Mouse (Mus musculus): ENCODE measurements around the gene Olfr68. TPM values are rescaled to one million over a fixed set of nuclear protein-coding genes. Genes with fewer than 3 reads are reported as not detected.
A peak's percentile ranks its signal among the peaks of the same experiment; 100 is the strongest.
"Not testable (repeated sequence)": the region's sequence is repeated elsewhere in the genome, so short reads cannot be mapped to it uniquely, and the experiment has no call there.

The Olfr68 gene
- not detected in 2 replicates for polyA plus RNA-seq (2015; fragmentation: Nextera tagmentation; extraction: Ambion mirVana)

DNA sequence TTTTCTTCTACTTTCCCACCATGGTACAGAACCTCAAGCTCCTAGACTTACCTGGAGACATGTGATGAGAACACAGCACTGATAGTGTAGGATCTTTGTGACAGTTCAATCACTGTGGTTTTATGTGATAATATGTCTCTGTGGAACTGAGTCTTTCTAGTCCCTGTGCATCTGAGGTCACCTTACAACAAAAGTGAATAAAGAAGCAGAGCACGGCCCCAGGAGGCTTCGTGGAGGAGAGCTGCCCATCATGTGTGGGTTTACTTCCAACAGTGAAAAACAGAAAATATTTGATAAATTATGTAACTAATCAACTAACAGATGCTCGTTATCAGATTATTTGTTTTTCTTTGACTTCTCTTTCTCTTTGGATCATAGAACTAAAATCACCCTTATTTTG lies at the start of gene Olfr68:
TSS of gene Olfr68 (minus strand) at position 101 of the 400 bp plus-strand sequence.
- no peak within 1 kb of the TSS for H3K9ac ChIP-seq
- no peaks in the 10 kb centered on the region for H3K9me3 ChIP-seq (replicated peaks)
- no peaks in the 10 kb centered on the region for H3K27me3 ChIP-seq
- peaks cover 4% of the 10 kb centered on the region for H3K4me1 ChIP-seq (replicated peaks)
- 69% methylated on average over 3 of the region's 3 CpGs for WGBS (ENCODE audit: insufficient replicate concordance)
- DNase-seq (no peak), ATAC-seq (ENCODE audit: low read depth) (no peak)
- H3K36me3 ChIP-seq, result no peaks in the 10 kb centered on the region
- no peak within 1 kb of the TSS for H3K4me3 ChIP-seq (replicated peaks)
- H3K4me2 ChIP-seq, result no peak within 1 kb of the TSS
- H3K27ac ChIP-seq, result no peak within 1 kb of the TSS

DNA sequence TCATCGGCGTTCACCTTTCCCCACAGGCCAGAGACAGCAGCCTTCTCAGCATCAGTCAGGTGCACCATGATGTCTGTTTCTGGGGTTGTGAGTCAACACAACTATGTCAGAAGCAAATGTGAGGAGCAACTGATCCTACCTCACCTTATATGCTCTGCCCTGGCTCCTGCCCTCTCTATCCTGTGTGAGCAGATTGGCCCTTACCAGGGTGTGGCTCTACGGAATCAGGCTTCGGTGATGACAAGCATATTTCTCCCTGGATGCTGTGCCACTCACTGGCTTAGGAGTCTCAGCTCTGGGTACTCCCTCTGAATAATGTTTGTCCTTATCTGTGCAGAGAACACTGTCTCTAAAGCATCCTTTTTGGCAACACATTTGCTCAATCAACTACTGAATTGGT lies 48.3 kb upstream of the Olfr68 start, which contains the start of gene Hbb-bs:
TSS of gene Hbb-bs (minus strand) at position 289 of the 400 bp plus-strand sequence.
- ATAC-seq (ENCODE audit: low read depth), result peak; percentile 87
- Histone ChIP-seq H3K4me1 (replicated peaks) (peaks cover 37% of the 10 kb centered on the region), H3K4me3 (replicated peaks) (peak within 1 kb of the TSS; percentile 55), H3K9ac (peak within 1 kb of the TSS; percentile 74), H3K27me3 (no peaks in the 10 kb centered on the region), H3K4me2 (peak within 1 kb of the TSS; percentile 47), H3K27ac (peak within 1 kb of the TSS; percentile 97), H3K36me3 (no peaks in the 10 kb centered on the region), H3K9me3 (replicated peaks) (no peaks in the 10 kb centered on the region)
- DNase-seq, result no peak
- WGBS (ENCODE audit: insufficient replicate concordance), result 38% methylated on average over 4 of the region's 4 CpGs

- H3K4me1 ChIP-seq (replicated peaks), result peaks cover 41% of the 10 kb centered on the region
- H3K4me2 ChIP-seq; H3K4me3 ChIP-seq (replicated peaks); H3K27ac ChIP-seq; H3K9ac ChIP-seq; ATAC-seq (ENCODE audit: low read depth); H3K27me3 ChIP-seq; DNase-seq; H3K9me3 ChIP-seq (replicated peaks); H3K36me3 ChIP-seq: not testable (repeated sequence)
- WGBS (ENCODE audit: insufficient replicate concordance), result no CpG with 5 or more reads among the region's 2 CpGs
These were observed 47.6 kb upstream of the Olfr68 start for GRCm38 (mm10) chr7:103827139-103827538.

DNA sequence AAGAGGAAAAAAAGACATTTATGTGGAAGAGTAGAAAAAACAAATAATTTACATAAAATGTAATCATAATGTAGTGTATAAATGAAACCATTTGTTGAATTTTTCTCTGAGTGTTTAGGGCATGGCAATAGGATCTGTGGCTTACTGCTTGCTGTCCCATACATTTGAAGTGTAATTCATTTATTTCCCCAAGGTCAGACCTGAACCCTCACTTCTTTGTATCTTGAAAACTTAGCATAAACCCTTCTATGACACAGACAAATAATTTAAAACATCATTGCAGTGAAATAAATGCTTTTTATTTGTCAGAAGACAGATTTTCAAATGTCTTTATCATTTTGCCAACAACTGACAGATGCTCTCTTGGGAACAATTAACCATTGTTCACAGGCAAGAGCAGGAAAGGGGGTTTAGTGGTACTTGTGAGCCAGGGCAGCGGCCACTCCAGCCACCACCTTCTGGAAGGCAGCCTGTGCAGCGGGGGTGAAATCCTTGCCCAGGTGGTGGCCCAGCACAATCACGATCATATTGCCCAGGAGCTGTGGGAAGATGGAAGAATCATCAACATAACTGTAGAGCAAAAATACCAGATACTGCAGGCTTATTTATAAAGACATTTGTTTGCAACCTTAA lies 46.9 kb upstream of the Olfr68 start:
- 60% methylated on average over 3 of the region's 3 CpGs for WGBS (ENCODE audit: insufficient replicate concordance)
- no peaks in the 10 kb centered on the region for H3K27me3 ChIP-seq
- peaks cover 44% of the 10 kb centered on the region for H3K4me1 ChIP-seq (replicated peaks)
- no peaks in the 10 kb centered on the region for H3K36me3 ChIP-seq
- ATAC-seq (ENCODE audit: low read depth) (peak; percentile 67), DNase-seq (no peak)
- peak overlapping the region; percentile 55 for H3K4me3 ChIP-seq (replicated peaks)
- H3K9me3 ChIP-seq (replicated peaks), result no peaks in the 10 kb centered on the region
- H3K27ac ChIP-seq, result peak overlapping the region; percentile 96
- H3K4me2 ChIP-seq, result peak overlapping the region; percentile 48
- peak overlapping the region; percentile 72 for H3K9ac ChIP-seq

GRCm38 (mm10) chr7:103825536-103826254 lies 46.2 kb upstream of the Olfr68 start:
- Histone ChIP-seq H3K36me3 (no peaks in the 10 kb centered on the region), H3K4me2 (no peak overlapping the region), H3K4me1 (replicated peaks) (peaks cover 41% of the 10 kb centered on the region), H3K27ac (peak overlapping the region; percentile 98), H3K27me3 (no peaks in the 10 kb centered on the region), H3K9ac (peak overlapping the region; percentile 29; the same call in 1 of the 2 replicates), H3K9me3 (replicated peaks) (no peaks in the 10 kb centered on the region), H3K4me3 (replicated peaks) (peak overlapping the region; percentile 43)
- ATAC-seq (ENCODE audit: low read depth), result peak; percentile 82
- no peak for DNase-seq
- 61% methylated on average over 3 of the region's 3 CpGs for WGBS (ENCODE audit: insufficient replicate concordance)

DNA sequence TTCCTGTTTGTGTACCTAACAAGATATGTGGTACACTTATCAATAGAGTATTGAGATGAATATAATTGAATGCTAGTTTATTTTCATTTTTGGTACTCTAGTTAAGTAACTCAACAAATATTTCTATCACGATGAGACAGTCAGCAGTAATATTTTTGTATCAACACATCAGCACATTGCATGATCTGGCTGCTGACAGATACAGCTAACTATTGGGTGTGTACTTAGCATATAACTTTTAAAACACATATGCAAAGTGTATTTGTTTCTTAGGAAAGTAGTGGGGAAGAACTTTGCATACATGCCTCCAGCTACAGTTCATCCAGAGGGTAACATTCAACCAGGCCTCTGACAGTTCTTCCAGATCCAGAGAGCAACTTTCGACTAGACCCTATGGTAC lies 45.1 kb upstream of the Olfr68 start:
- DNase-seq (no peak), ATAC-seq (ENCODE audit: low read depth) (no peak)
- H3K4me3 ChIP-seq (replicated peaks), result peak overlapping the region; percentile 43
- peak overlapping the region; percentile 98 for H3K27ac ChIP-seq
- no peaks in the 10 kb centered on the region for H3K27me3 ChIP-seq
- H3K4me2 ChIP-seq, result peak overlapping the region; percentile 64
- peaks cover 32% of the 10 kb centered on the region for H3K4me1 ChIP-seq (replicated peaks)
- H3K9ac ChIP-seq, result peak overlapping the region; percentile 73
- WGBS (ENCODE audit: insufficient replicate concordance), result 47% methylated on average over 2 of the region's 2 CpGs
- no peaks in the 10 kb centered on the region for H3K36me3 ChIP-seq
- no peaks in the 10 kb centered on the region for H3K9me3 ChIP-seq (replicated peaks)

- H3K27me3 ChIP-seq; ATAC-seq (ENCODE audit: low read depth); H3K9me3 ChIP-seq (replicated peaks); DNase-seq; H3K36me3 ChIP-seq: not testable (repeated sequence)
- WGBS (ENCODE audit: insufficient replicate concordance), result 57% methylated on average over 1 of the region's 2 CpGs
- Histone ChIP-seq H3K27ac (peak overlapping the region; percentile 97), H3K4me2 (peak overlapping the region; percentile 69), H3K4me3 (replicated peaks) (peak overlapping the region; percentile 45), H3K9ac (peak overlapping the region; percentile 71), H3K4me1 (replicated peaks) (peaks cover 13% of the 10 kb centered on the region)
These were observed 35.6 kb upstream of the Olfr68 start for GRCm38 (mm10) chr7:103815085-103815484.

- peak within 1 kb of the TSS; percentile 60 for H3K4me3 ChIP-seq (replicated peaks)
- peak within 1 kb of the TSS; percentile 77 for H3K9ac ChIP-seq
- peak within 1 kb of the TSS; percentile 69 for H3K4me2 ChIP-seq
- no peaks in the 10 kb centered on the region for H3K36me3 ChIP-seq
- whole genome bisulfite sequencing (ENCODE audit: insufficient replicate concordance), result 42% methylated on average over 3 of the region's 3 CpGs
- DNase-seq (no peak), ATAC-seq (ENCODE audit: low read depth) (peak; percentile 83)
- H3K4me1 ChIP-seq (replicated peaks), result peaks cover 26% of the 10 kb centered on the region
- H3K9me3 ChIP-seq (replicated peaks), result no peaks in the 10 kb centered on the region
- peak within 1 kb of the TSS; percentile 97 for H3K27ac ChIP-seq
- H3K27me3 ChIP-seq, result no peaks in the 10 kb centered on the region
These were observed 34.3 kb upstream of the Olfr68 start, which contains the start of gene Hbb-bt for GRCm38 (mm10) chr7:103813766-103814165. TSS of gene Hbb-bt (minus strand) at chr7:103813996.

DNA sequence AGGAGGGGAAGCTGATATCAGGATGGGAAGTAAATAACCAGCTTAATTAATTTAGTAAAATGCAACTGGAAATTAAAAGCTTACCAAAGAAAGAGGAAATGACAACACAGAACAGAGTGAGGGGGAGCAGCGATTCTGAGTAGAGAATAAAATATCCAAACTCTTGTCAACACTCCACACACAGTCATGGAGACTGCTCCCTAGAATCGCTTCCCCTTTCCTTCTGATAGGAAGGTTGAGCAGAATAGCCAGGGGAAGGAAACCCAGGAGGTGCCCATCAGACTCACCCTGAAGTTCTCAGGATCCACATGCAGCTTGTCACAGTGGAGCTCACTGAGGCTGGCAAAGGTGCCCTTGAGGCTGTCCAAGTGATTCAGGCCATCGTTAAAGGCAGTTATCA lies 33.7 kb upstream of the Olfr68 start:
- not testable (repeated sequence) for DNase-seq; H3K36me3 ChIP-seq; H3K9ac ChIP-seq; ATAC-seq (ENCODE audit: low read depth); H3K27me3 ChIP-seq; H3K9me3 ChIP-seq (replicated peaks)
- Histone ChIP-seq H3K4me1 (replicated peaks) (peaks cover 29% of the 10 kb centered on the region), H3K4me2 (peak overlapping the region; percentile 43; the same call in 1 of the 2 replicates), H3K4me3 (replicated peaks) (peak overlapping the region; percentile 60), H3K27ac (peak overlapping the region; percentile 96)
- whole genome bisulfite sequencing (ENCODE audit: insufficient replicate concordance), result no CpG with 5 or more reads among the region's 3 CpGs

DNA sequence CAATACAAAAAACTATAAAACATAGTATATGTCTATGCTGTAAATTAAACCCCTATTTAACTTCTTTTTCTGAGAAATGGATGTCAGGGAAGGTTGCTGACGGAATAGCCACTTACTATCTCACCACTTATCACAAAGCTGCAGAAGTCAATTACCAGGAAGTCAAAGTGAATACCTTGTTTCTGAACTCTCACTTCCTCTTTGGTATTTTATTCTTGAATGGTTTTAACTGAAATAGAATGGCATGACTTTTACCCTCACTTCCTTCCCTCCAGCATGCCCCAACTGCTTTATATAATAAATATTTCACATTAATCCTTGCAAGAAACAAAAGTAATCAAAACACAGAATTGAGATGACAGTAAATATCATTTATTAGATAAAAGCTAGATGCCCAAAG lies 32.7 kb upstream of the Olfr68 start:
- H3K9ac ChIP-seq, result peak overlapping the region; percentile 85
- H3K4me1 ChIP-seq (replicated peaks), result peaks cover 38% of the 10 kb centered on the region
- WGBS (ENCODE audit: insufficient replicate concordance), result 4% methylated on average over 1 of the region's 1 CpGs
- DNase-seq, result no peak
- peak overlapping the region; percentile 63 for H3K4me2 ChIP-seq
- H3K9me3 ChIP-seq (replicated peaks), result no peaks in the 10 kb centered on the region
- no peaks in the 10 kb centered on the region for H3K36me3 ChIP-seq
- peak overlapping the region; percentile 69 for H3K4me3 ChIP-seq (replicated peaks)
- no peaks in the 10 kb centered on the region for H3K27me3 ChIP-seq
- no peak for ATAC-seq (ENCODE audit: low read depth)
- peak overlapping the region; percentile 99 for H3K27ac ChIP-seq

- peak overlapping the region; percentile 97 for H3K27ac ChIP-seq
- H3K4me3 ChIP-seq (replicated peaks), result peak overlapping the region; percentile 51
- no peaks in the 10 kb centered on the region for H3K9me3 ChIP-seq (replicated peaks)
- H3K4me1 ChIP-seq (replicated peaks), result peaks cover 43% of the 10 kb centered on the region
- peak overlapping the region; percentile 66 for H3K9ac ChIP-seq
- ATAC-seq (ENCODE audit: low read depth), result peak; percentile 62
- H3K4me2 ChIP-seq, result peak overlapping the region; percentile 45
- H3K36me3 ChIP-seq, result no peaks in the 10 kb centered on the region
- 27% methylated on average over 1 of the region's 1 CpGs for WGBS (ENCODE audit: insufficient replicate concordance)
- no peaks in the 10 kb centered on the region for H3K27me3 ChIP-seq
- no peak for DNase-seq
These were observed 31.8 kb upstream of the Olfr68 start for GRCm38 (mm10) chr7:103811223-103811845.
